Mouse (Mus musculus) kidney, embryonic 15.5 days (tissue): Measurements from ENCODE around the gene Phkb. TPM values are rescaled to one million over a fixed set of nuclear protein-coding genes. Genes with fewer than 3 reads are reported as not detected.

Experiments
- ATAC-seq: fragments of 200-750 bp; cut with Nextera tagmentation; replicated peaks from 2 replicates; pipeline ENCODE4 v1.8.0; 2017; ENCODE audit warnings: moderate TSS enrichment; ENCODE audit not compliant: low FRiP score
- H3K27ac ChIP-seq: fragments of 300-500 bp; sonication (generic); 2 replicates; pipeline ENCODE4 v1.5.1; 2015; ENCODE audit warnings: mild to moderate bottlenecking, inconsistent platforms
- H3K27me3 ChIP-seq: fragments of 300-500 bp; sonication (generic); 2 replicates; pipeline ENCODE4 v1.6.1; 2015; ENCODE audit warnings: inconsistent platforms
- H3K36me3 ChIP-seq: fragments of 300-500 bp; sonication (generic); 2 replicates; pipeline ENCODE4 v1.6.1; 2015; ENCODE audit warnings: inconsistent platforms
- H3K4me1 ChIP-seq: fragments of 300-500 bp; sonication (generic); 2 replicates; pipeline ENCODE4 v1.6.1; 2015; ENCODE audit warnings: inconsistent platforms
- H3K4me2 ChIP-seq: fragments of 300-500 bp; sonication (generic); 2 replicates; pipeline ENCODE4 v1.6.1; 2015; ENCODE audit warnings: moderate library complexity, mild to moderate bottlenecking, inconsistent platforms
- H3K4me3 ChIP-seq: fragments of 300-500 bp; sonication (generic); replicated peaks from 2 replicates; pipeline ENCODE4 v1.5.1; 2015; ENCODE audit warnings: mild to moderate bottlenecking, inconsistent platforms
- H3K9ac ChIP-seq: fragments of 300-500 bp; sonication (generic); 2 replicates; pipeline ENCODE4 v1.6.1; 2015; ENCODE audit warnings: mild to moderate bottlenecking, inconsistent platforms
- H3K9me3 ChIP-seq: fragments of 300-500 bp; sonication (generic); replicated peaks from 2 replicates; pipeline ENCODE4 v1.6.1; 2016; ENCODE audit warnings: inconsistent platforms
- WGBS: fragments of 180-500 bp; shearing (Covaris S2); methylation state at CpG from one replicate; pipeline ENCODE4 v1.1.7; 2015; ENCODE audit warnings: mixed read lengths; 5-methylcytosine and 5-hydroxymethylcytosine counted together
- polyA plus RNA-seq: library from polyadenylated mRNA; unstranded; fragments of >200 nt; fragmentation: Nextera tagmentation; extraction: Ambion mirVana; gene quantifications from 2 replicates; pipeline ENCODE4 v1.2.1, GENCODE M21; 2015

The Phkb gene
- polyA plus RNA-seq, 1 experiment from 2014 or later: 55.0 TPM

DNA sequence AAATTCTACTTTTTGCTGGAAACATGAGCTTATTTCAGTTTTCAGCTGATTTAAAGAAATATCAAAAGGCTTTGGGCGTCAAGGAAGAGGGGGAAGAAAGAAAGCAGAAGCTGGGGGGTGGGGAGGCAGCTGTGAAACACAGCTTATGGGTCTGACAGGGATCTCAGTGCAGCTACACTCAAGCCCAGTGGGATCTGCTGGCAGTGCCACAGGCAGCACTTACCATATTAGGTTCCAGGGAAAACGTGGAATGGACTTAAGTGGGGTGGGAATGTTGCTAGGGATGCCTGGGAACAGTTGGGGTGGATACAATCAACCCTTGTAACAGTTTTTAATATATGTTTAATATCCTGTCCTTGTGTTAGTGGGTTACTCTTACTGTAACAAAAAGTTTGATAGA, 201.3 kb downstream of the Phkb start:
- Histone ChIP-seq H3K27ac (no peak overlapping the region), H3K36me3 (peaks cover 12% of the 10 kb centered on the region), H3K9me3 (no peaks in the 10 kb centered on the region), H3K4me2 (no peak overlapping the region), H3K27me3 (no peaks in the 10 kb centered on the region), H3K4me1 (no peaks in the 10 kb centered on the region), H3K4me3 (no peak overlapping the region), H3K9ac (no peak overlapping the region)
- no peak for ATAC-seq
- WGBS: 52% methylated on average over 2 of the region's 2 CpGs

DNA sequence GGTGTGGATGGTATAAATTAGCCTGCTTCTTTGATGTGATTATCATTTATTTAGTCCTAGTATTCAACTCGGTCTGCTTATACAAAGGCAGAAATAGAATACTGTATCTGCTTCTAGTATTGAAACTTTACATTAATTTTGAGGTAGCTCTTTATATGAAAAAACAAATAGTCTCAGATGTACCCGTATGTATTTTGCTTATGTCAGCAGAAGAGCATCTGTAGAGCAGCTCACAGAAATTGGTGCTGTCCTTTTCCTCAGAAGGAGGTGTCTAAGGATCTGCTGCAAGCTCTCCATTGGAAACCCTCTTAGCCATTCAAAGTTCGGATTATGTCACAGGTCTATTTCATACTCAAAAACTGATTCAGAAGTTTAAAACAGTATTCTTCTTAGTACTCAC, 210.1 kb downstream of the Phkb start:
- Histone ChIP-seq H3K4me1 (no peaks in the 10 kb centered on the region), H3K9me3 (no peaks in the 10 kb centered on the region), H3K4me2 (no peak overlapping the region), H3K4me3 (no peak overlapping the region), H3K27ac (no peak overlapping the region), H3K27me3 (no peaks in the 10 kb centered on the region), H3K36me3 (peaks cover 8% of the 10 kb centered on the region; the same call in 1 of the 2 replicates), H3K9ac (no peak overlapping the region)
- ATAC-seq: no peak
- WGBS: 85% methylated on average over 3 of the region's 3 CpGs

DNA sequence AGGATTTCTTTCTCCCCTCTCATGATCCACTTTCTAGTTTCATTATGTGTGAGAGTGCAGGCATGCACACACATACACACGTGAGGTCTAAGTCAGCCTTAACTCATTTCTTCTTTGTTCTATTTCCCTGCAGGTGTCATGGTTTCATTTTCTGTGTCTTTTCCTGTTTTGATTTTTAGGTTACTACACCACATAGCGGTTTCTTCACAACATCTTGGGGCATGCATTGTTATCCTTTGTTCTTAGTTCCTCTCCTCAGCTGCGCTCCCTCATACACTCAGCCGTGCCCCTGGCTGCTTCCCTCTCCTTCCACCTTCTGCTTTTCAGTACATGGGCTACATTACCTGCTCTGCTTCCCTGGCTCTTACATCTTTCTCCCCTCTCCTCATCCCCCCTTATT, 211.2 kb downstream of the Phkb start:
- WGBS: 81% methylated on average over 4 of the region's 4 CpGs
- Histone ChIP-seq H3K9me3 (no peaks in the 10 kb centered on the region), H3K36me3 (peaks cover 16% of the 10 kb centered on the region), H3K4me3 (no peak overlapping the region), H3K4me2 (no peak overlapping the region), H3K27me3 (no peaks in the 10 kb centered on the region), H3K27ac (no peak overlapping the region), H3K9ac (no peak overlapping the region), H3K4me1 (no peaks in the 10 kb centered on the region)
- no peak for ATAC-seq

DNA sequence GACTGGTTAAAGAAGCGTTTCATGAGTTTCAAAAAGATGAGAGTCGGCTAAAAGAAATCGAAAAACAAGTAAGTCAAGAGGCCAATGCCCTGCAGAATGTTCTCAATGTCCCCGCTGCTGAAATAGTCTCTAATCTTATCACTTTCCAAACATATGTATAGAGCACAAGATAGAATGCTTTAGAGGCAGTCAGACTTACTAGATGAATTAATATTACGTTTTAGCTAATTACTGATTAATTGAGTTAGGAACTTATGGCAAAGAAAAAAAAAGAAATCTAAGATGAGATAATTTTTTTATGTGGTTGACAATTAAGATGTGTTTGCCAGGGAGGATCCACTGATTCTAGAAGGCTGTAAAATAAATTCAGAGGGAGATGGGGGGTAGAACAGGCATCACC, 217.9 kb downstream of the Phkb start:
- WGBS: 88% methylated on average over 5 of the region's 5 CpGs
- no peak overlapping the region for H3K9ac ChIP-seq
- no peak overlapping the region for H3K4me3 ChIP-seq
- no peaks in the 10 kb centered on the region for H3K9me3 ChIP-seq
- H3K4me2 ChIP-seq: no peak overlapping the region
- no peaks in the 10 kb centered on the region for H3K4me1 ChIP-seq
- no peak for ATAC-seq
- no peaks in the 10 kb centered on the region for H3K27me3 ChIP-seq
- no peak overlapping the region for H3K27ac ChIP-seq
- H3K36me3 ChIP-seq: peaks cover 53% of the 10 kb centered on the region

DNA sequence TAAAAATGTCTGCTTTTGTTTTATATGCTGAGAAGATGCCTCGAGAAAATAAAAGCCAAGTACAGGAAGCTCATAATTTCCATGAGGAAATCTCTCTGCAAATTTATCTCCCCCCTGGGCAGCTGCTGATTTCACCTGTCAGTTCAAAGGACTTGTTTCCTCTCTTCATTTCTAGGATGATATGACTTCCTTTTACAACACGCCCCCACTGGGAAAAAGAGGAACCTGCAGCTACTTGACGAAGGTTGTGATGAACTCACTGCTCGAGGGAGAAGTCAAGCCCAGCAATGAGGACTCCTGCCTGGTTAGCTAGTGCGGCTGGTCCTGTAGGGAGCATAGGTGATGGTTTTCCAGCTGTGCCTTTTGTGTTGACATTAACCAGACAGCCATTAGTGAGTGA, 218.4 kb downstream of the Phkb start:
- no peak for ATAC-seq
- 61% methylated on average over 5 of the region's 5 CpGs for WGBS
- no peak overlapping the region for H3K4me3 ChIP-seq
- no peaks in the 10 kb centered on the region for H3K27me3 ChIP-seq
- no peak overlapping the region for H3K27ac ChIP-seq
- H3K9ac ChIP-seq: no peak overlapping the region
- H3K36me3 ChIP-seq: peaks cover 55% of the 10 kb centered on the region
- no peaks in the 10 kb centered on the region for H3K9me3 ChIP-seq
- no peak overlapping the region for H3K4me2 ChIP-seq
- no peaks in the 10 kb centered on the region for H3K4me1 ChIP-seq

DNA sequence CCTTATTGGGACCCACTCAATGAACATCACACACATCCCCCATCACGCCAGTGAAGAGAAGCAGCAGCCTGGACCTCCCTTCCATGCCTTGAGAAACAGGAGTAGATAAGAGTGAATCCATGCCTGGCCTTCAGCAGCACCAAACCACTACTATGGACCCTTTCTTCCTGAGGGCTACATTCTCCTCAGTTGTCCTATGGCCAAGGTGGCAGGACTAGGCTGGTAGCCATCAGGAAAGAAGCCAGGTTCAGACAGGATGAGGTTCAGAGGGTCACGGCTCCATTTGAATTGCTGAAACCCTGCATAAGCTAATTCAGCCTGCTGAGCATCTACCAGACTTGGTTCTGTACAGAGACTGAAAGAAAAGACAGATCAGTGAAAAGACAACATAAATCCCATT, 222.7 kb downstream of the Phkb start:
- H3K4me1 ChIP-seq: no peaks in the 10 kb centered on the region
- 100% methylated on average over 2 of the region's 2 CpGs for WGBS
- H3K9ac ChIP-seq: no peak overlapping the region

DNA sequence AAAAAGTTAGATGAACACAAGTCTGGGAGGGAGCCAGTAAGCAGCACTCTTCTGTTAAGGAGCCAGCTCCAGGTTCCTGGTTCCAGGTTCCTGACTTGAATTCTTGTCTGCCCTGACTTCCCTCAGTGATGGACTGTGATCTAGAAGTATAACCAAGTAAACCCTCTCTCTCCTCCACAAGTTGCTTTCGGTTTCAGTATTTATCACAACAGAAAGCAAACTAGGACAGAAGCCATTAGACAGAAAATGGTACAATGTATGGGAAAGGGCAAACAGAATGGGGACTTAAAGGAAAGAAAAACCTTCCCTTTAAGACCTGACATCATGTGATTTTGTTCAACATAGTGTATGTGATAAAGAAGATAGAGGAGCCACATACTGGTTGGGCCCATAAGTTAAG, 238.7 kb downstream of the Phkb start:
- Histone ChIP-seq H3K9ac (no peak overlapping the region), H3K27me3 (no peaks in the 10 kb centered on the region), H3K4me1 (no peaks in the 10 kb centered on the region), H3K4me3 (no peak overlapping the region), H3K36me3 (no peaks in the 10 kb centered on the region), H3K27ac (no peak overlapping the region), H3K9me3 (no peaks in the 10 kb centered on the region), H3K4me2 (no peak overlapping the region)
- ATAC-seq: no peak
- 94% methylated on average over 1 of the region's 1 CpGs for WGBS

More for the DNA sequence above, 222.7 kb downstream of the Phkb start:
- no peak for ATAC-seq
- H3K9me3 ChIP-seq: no peaks in the 10 kb centered on the region
- H3K4me3 ChIP-seq: no peak overlapping the region
- no peak overlapping the region for H3K4me2 ChIP-seq
- H3K27me3 ChIP-seq: no peaks in the 10 kb centered on the region
- peaks cover 34% of the 10 kb centered on the region for H3K36me3 ChIP-seq
- no peak overlapping the region for H3K27ac ChIP-seq

DNA sequence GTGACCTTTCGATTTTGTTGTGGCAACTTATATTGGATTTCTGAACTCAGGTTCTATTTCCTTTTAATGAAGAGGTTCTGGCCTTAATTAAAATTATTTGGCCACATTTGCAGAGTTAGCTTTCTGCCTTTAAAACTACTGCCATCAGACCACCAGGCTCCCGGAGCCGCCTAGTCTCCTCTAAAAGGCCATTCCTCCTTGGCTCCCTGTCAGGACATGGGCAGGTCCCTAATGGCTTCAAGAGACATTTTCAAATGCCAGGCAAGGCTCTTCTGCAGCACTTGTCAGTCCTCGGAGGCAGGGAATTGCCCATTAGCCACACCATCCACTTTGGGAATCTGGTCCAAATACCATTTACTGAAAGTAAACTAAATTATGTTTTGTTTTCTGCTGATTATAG, 242.6 kb downstream of the Phkb start:
- Histone ChIP-seq H3K4me3 (no peak overlapping the region), H3K27me3 (no peaks in the 10 kb centered on the region), H3K9ac (no peak overlapping the region), H3K4me2 (no peak overlapping the region), H3K9me3 (no peaks in the 10 kb centered on the region), H3K27ac (no peak overlapping the region), H3K4me1 (no peaks in the 10 kb centered on the region), H3K36me3 (no peaks in the 10 kb centered on the region)
- ATAC-seq: no peak
- WGBS: 65% methylated on average over 4 of the region's 4 CpGs

DNA sequence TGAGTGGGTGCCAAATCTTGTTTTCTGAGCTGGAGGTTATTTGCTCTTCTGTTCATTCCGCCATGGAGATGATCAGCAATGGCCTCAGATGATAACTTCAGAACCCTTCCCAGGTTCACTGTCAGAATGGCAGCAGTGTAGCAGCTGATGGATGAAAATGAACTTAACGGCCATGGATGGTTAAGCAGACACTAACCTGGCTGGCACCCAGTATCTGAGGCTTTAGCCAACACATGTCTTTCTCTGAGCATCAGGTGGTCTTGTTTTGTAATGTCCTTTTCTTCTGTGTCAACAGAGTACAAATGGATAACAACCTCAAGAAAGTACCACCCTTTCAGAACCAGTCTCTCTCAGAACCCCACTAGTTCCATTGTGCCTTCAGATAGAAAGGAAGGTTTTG, 246.0 kb downstream of the Phkb start:
- H3K9me3 ChIP-seq: no peaks in the 10 kb centered on the region
- no peaks in the 10 kb centered on the region for H3K27me3 ChIP-seq
- no peak for ATAC-seq
- no peak overlapping the region for H3K9ac ChIP-seq
- WGBS: 86% methylated on average over 2 of the region's 2 CpGs
- H3K27ac ChIP-seq: no peak overlapping the region
- H3K36me3 ChIP-seq: no peaks in the 10 kb centered on the region
- H3K4me1 ChIP-seq: no peaks in the 10 kb centered on the region
- no peak overlapping the region for H3K4me2 ChIP-seq
- no peak overlapping the region for H3K4me3 ChIP-seq

DNA sequence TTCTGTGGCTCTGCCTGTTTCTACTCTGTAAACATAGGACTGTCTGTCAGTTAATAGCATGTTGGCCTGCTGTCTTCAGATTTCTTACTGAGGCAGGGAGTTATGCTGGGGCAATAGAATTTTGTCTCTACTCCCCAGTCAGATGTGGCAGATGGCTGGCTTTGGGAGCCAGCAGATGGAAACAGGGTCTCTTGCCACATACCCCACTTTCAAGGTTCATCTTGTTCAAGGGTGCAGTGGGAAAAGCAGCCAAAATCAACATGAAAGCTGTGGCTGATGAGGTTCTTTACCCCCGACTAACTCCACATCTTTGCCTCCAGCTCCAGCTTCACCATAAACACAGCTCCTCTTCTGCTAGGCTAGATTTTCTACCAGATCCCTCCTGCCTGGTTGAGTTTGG, 246.7 kb downstream of the Phkb start:
- H3K27me3 ChIP-seq: no peaks in the 10 kb centered on the region
- WGBS: 64% methylated on average over 1 of the region's 1 CpGs

DNA sequence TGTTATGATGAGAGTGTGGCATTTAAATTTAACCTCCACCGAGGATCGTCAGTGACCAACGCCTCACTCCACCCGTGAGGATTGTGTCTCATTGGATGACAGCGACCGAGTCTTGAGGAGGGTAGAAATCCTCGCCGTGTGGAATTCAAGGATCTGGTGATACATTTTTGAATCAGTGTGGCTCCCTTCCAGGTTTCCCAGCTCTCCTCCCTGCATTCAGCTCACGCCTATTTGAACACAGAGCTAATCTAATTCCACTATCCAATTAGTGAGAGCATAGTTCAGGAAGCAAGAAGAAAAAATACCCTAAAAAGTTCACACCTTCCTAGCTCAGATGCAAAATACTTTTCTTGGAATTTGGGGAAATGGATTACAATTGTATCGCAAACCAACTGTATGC, 249.9 kb downstream of the Phkb start:
- no peak overlapping the region for H3K9ac ChIP-seq
- no peak overlapping the region for H3K4me3 ChIP-seq
- 90% methylated on average over 10 of the region's 10 CpGs for WGBS
- no peaks in the 10 kb centered on the region for H3K36me3 ChIP-seq
- no peaks in the 10 kb centered on the region for H3K4me1 ChIP-seq
- H3K9me3 ChIP-seq: no peaks in the 10 kb centered on the region
- no peak overlapping the region for H3K27ac ChIP-seq
- no peak overlapping the region for H3K4me2 ChIP-seq
- H3K27me3 ChIP-seq: no peaks in the 10 kb centered on the region
- ATAC-seq: no peak

More for the DNA sequence above, 246.7 kb downstream of the Phkb start:
- no peaks in the 10 kb centered on the region for H3K36me3 ChIP-seq
- H3K4me3 ChIP-seq: no peak overlapping the region
- H3K4me1 ChIP-seq: no peaks in the 10 kb centered on the region
- no peak overlapping the region for H3K27ac ChIP-seq
- no peak overlapping the region for H3K9ac ChIP-seq
- ATAC-seq: no peak
- no peak overlapping the region for H3K4me2 ChIP-seq
- H3K9me3 ChIP-seq: no peaks in the 10 kb centered on the region
